Mouse (Mus musculus): ENCODE measurements at regions not wholly inside any gene's neighbourhood (a gene's known extent, or its start where the extent isn't known, plus 50 kb on each side); places are given as distances from the start of the nearest gene placed in this dataset.

DNA sequence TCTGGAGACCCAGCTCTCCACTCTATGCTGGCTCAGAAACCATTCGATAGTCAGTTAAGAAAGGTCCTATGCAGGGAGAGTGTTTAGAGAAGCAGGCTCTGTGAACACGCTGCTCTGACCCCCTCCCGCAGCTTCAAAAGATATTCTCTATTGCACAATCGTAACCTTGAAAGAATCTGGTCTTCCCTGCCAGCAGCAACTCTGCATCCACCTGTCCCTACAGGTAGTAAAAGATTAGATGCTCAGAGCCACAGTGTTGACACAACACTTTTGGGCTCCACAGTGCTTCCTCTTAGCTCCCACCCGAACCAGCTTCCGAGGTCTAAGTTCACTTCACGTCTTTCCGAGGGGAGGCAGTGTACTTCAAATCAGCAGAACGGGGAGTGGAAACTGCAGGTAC is 118.9 kb upstream of the Klf14 start:
- Histone ChIP-seq H3K4me3 (ENCODE audit: control insufficient read depth, low read depth, low read length) (no peak overlapping the region), H3K4me1 (ENCODE audit: control insufficient read depth, insufficient read depth, low read length) (peaks cover 6% of the 10 kb centered on the region), H3K36me3 (ENCODE audit: control insufficient read depth, insufficient read depth, low read length) (no peaks in the 10 kb centered on the region), H3K27ac (ENCODE audit: control insufficient read depth, insufficient read depth, low read depth, low read length) (no peak overlapping the region), H3K27me3 (ENCODE audit: control insufficient read depth, insufficient read depth, low read length) (no peaks in the 10 kb centered on the region)
- no peak for TF ChIP-seq POLR2A (IDR thresholded peaks at IDR 0.05; ENCODE audit: control insufficient read depth, low read depth, low read length)
- no peak for TF ChIP-seq CTCF (IDR thresholded peaks at IDR 0.05; ENCODE audit: control insufficient read depth, insufficient read depth, insufficient replicate concordance, low read depth, low read length)

GRCm38 (mm10) chr6:31078413-31078812 is 119.5 kb upstream of the Klf14 start:
- no peak overlapping the region for H3K4me3 ChIP-seq (ENCODE audit: control insufficient read depth, low read depth, low read length)
- TF ChIP-seq CTCF (IDR thresholded peaks at IDR 0.05; ENCODE audit: control insufficient read depth, insufficient read depth, insufficient replicate concordance, low read depth, low read length) (no peak), POLR2A (IDR thresholded peaks at IDR 0.05; ENCODE audit: control insufficient read depth, low read depth, low read length) (no peak)
- H3K27ac ChIP-seq (ENCODE audit: control insufficient read depth, insufficient read depth, low read depth, low read length) = peak overlapping the region; percentile 12; the same call in 1 of the 2 replicates
- no peaks in the 10 kb centered on the region for H3K36me3 ChIP-seq (ENCODE audit: control insufficient read depth, insufficient read depth, low read length)
- H3K4me1 ChIP-seq (ENCODE audit: control insufficient read depth, insufficient read depth, low read length) = peaks cover 9% of the 10 kb centered on the region
- H3K27me3 ChIP-seq (ENCODE audit: control insufficient read depth, insufficient read depth, low read length) = no peaks in the 10 kb centered on the region

- H3K27ac ChIP-seq (ENCODE audit: control insufficient read depth, insufficient read depth, low read depth, low read length) = no peak overlapping the region; the same call in 1 of the 2 replicates
- no peaks in the 10 kb centered on the region for H3K36me3 ChIP-seq (ENCODE audit: control insufficient read depth, insufficient read depth, low read length)
- TF ChIP-seq CTCF (IDR thresholded peaks at IDR 0.05; ENCODE audit: control insufficient read depth, insufficient read depth, insufficient replicate concordance, low read depth, low read length) (no peak), POLR2A (IDR thresholded peaks at IDR 0.05; ENCODE audit: control insufficient read depth, low read depth, low read length) (no peak)
- H3K27me3 ChIP-seq (ENCODE audit: control insufficient read depth, insufficient read depth, low read length) = no peaks in the 10 kb centered on the region
- no peak overlapping the region for H3K4me3 ChIP-seq (ENCODE audit: control insufficient read depth, low read depth, low read length)
- H3K4me1 ChIP-seq (ENCODE audit: control insufficient read depth, insufficient read depth, low read length) = peaks cover 9% of the 10 kb centered on the region
These were observed 120.8 kb upstream of the Klf14 start for GRCm38 (mm10) chr6:31079586-31080259.

DNA sequence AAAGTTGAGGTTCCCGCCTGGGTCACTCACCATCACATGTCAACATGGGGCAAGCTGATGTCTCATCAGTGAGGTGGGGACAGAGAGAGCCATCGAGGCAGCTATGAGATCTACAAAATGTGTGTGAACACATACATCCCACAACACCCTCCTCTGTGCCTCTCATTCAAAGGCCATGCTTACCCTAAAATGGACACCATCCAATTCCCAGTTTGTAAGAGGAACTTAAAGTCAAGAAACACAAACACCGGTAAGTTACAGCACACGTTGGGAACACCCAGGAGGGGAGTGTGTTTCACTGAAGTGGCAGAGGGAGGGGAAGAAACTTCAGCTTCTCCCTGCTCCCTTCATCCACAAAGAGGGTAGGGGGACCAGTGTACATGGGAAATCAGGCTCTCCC is 121.4 kb upstream of the Klf14 start:
- TF ChIP-seq POLR2A (IDR thresholded peaks at IDR 0.05; ENCODE audit: control insufficient read depth, low read depth, low read length) (no peak), CTCF (IDR thresholded peaks at IDR 0.05; ENCODE audit: control insufficient read depth, insufficient read depth, insufficient replicate concordance, low read depth, low read length) (no peak)
- no peak overlapping the region for H3K4me3 ChIP-seq (ENCODE audit: control insufficient read depth, low read depth, low read length)
- peaks cover 9% of the 10 kb centered on the region for H3K4me1 ChIP-seq (ENCODE audit: control insufficient read depth, insufficient read depth, low read length)
- H3K27ac ChIP-seq (ENCODE audit: control insufficient read depth, insufficient read depth, low read depth, low read length) = no peak overlapping the region; the same call in 1 of the 2 replicates
- H3K27me3 ChIP-seq (ENCODE audit: control insufficient read depth, insufficient read depth, low read length) = no peaks in the 10 kb centered on the region
- H3K36me3 ChIP-seq (ENCODE audit: control insufficient read depth, insufficient read depth, low read length) = no peaks in the 10 kb centered on the region

DNA sequence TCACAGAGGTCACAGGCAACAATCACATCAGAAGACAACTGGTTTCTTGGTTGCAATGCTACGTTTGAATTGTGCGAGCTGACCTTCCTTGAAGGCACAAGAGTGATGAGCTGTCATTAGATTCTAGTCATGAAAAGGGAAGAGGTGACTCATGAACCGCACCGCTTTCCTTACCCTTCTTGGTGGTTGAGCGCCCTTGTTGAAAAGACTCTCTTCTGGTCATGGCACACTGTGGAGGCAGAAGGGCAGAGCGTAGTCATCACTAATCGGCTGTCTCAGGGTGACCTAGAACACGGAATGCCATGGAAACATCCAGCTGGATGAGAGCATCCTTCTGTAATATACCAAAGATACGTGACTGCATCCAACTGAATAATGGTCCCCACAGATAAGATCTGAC is 121.8 kb upstream of the Klf14 start:
- Histone ChIP-seq H3K27me3 (ENCODE audit: control insufficient read depth, insufficient read depth, low read length) (no peaks in the 10 kb centered on the region), H3K4me3 (ENCODE audit: control insufficient read depth, low read depth, low read length) (no peak overlapping the region), H3K4me1 (ENCODE audit: control insufficient read depth, insufficient read depth, low read length) (peaks cover 9% of the 10 kb centered on the region), H3K36me3 (ENCODE audit: control insufficient read depth, insufficient read depth, low read length) (no peaks in the 10 kb centered on the region), H3K27ac (ENCODE audit: control insufficient read depth, insufficient read depth, low read depth, low read length) (no peak overlapping the region)
- TF ChIP-seq POLR2A (IDR thresholded peaks at IDR 0.05; ENCODE audit: control insufficient read depth, low read depth, low read length) (no peak), CTCF (IDR thresholded peaks at IDR 0.05; ENCODE audit: control insufficient read depth, insufficient read depth, insufficient replicate concordance, low read depth, low read length) (no peak)

DNA sequence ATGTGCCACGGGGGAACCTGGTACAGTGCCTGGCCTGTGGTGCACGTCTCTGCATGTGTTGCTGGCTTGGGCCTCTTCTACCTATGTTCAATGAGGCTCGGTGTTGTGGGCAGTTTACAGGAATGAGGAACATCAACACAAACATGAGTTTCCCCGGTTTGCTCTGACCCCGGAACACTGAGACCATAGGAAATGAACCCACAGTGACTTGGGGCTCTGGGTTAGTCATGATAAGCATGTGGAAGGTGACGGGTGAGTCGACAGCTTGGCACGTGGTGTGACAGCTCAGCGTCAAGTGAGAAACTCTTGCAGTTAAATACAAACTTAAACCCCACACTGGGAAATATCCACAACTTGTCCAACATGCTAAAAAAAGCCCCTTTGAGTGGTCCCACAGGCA is 122.4 kb upstream of the Klf14 start:
- peaks cover 9% of the 10 kb centered on the region for H3K4me1 ChIP-seq (ENCODE audit: control insufficient read depth, insufficient read depth, low read length)
- H3K27ac ChIP-seq (ENCODE audit: control insufficient read depth, insufficient read depth, low read depth, low read length) = no peak overlapping the region
- H3K4me3 ChIP-seq (ENCODE audit: control insufficient read depth, low read depth, low read length) = no peak overlapping the region
- peaks cover 2% of the 10 kb centered on the region for H3K36me3 ChIP-seq (ENCODE audit: control insufficient read depth, insufficient read depth, low read length)
- TF ChIP-seq CTCF (IDR thresholded peaks at IDR 0.05; ENCODE audit: control insufficient read depth, insufficient read depth, insufficient replicate concordance, low read depth, low read length) (no peak), POLR2A (IDR thresholded peaks at IDR 0.05; ENCODE audit: control insufficient read depth, low read depth, low read length) (no peak)
- no peaks in the 10 kb centered on the region for H3K27me3 ChIP-seq (ENCODE audit: control insufficient read depth, insufficient read depth, low read length)

GRCm38 (mm10) chr6:31081988-31082387 is 123.1 kb upstream of the Klf14 start:
- Histone ChIP-seq H3K27ac (ENCODE audit: control insufficient read depth, insufficient read depth, low read depth, low read length) (no peak overlapping the region), H3K36me3 (ENCODE audit: control insufficient read depth, insufficient read depth, low read length) (peaks cover 2% of the 10 kb centered on the region), H3K27me3 (ENCODE audit: control insufficient read depth, insufficient read depth, low read length) (no peaks in the 10 kb centered on the region), H3K4me3 (ENCODE audit: control insufficient read depth, low read depth, low read length) (no peak overlapping the region), H3K4me1 (ENCODE audit: control insufficient read depth, insufficient read depth, low read length) (peaks cover 9% of the 10 kb centered on the region)
- no peak for TF ChIP-seq CTCF (IDR thresholded peaks at IDR 0.05; ENCODE audit: control insufficient read depth, insufficient read depth, insufficient replicate concordance, low read depth, low read length)
- no peak for TF ChIP-seq POLR2A (IDR thresholded peaks at IDR 0.05; ENCODE audit: control insufficient read depth, low read depth, low read length)
